8 mouse cellular contexts compared by ENCODE assay signal in genomic region chr17:49172052-49172799, GRCm38 (mm10).
DNase-seq lines count a peak whose midpoint lies in the region; ATAC-seq lines count a peak whose summit lies in the region.

No protein-coding gene starts in this region.

- no peak overlapping the region for H3K27ac ChIP-seq in intestine, embryonic 14.5 days (ENCODE audit: low read depth)
- H3K27ac ChIP-seq in neural tube, embryonic 12.5 days = no peak overlapping the region

- H3K27me3 ChIP-seq in intestine, embryonic 14.5 days (replicated peaks; ENCODE audit: control insufficient read depth, insufficient read depth, low read length) = peaks cover 6% of the 10 kb centered on the region; the same call in 1 of the 2 replicates
- peaks cover 6% of the 10 kb centered on the region; the same call in 1 of the 2 replicates for H3K27me3 ChIP-seq in neural tube, embryonic 12.5 days (replicated peaks)

- no peaks in the 10 kb centered on the region for H3K9me3 ChIP-seq in intestine, embryonic 14.5 days (ENCODE audit: control insufficient read depth, low read length)
- no peaks in the 10 kb centered on the region for H3K9me3 ChIP-seq in neural tube, embryonic 12.5 days

- peak; percentile 47 to 53 for DNase-seq in cerebellum, postnatal 10 days
- DNase-seq in cerebellum, adult 11 months = no peak
- peak; percentile 28 for DNase-seq in right cerebral cortex, adult 18-20 months
- no peak for DNase-seq in right cerebral cortex, postnatal 25 days
- no peak for DNase-seq in intestine, embryonic 14.5 days (ENCODE audit: low spot score)
- no peak for DNase-seq in adrenal gland, postnatal 36 days
- DNase-seq in adrenal gland, adult 2 months = no peak

- H3K4me3 ChIP-seq in intestine, embryonic 14.5 days (ENCODE audit: low read depth, low read length) = peak overlapping the region; percentile 38
- peak overlapping the region; percentile 32 for H3K4me3 ChIP-seq in neural tube, embryonic 12.5 days

- H3K4me2 ChIP-seq in intestine, embryonic 14.5 days (ENCODE audit: low read length) = peak overlapping the region; percentile 75
- peak overlapping the region; percentile 70 for H3K4me2 ChIP-seq in neural tube, embryonic 12.5 days (replicated peaks)

- 11% methylated on average over 15 of the region's 15 CpGs for WGBS in intestine, embryonic 14.5 days
- WGBS in neural tube, embryonic 12.5 days = 10% methylated on average over 15 of the region's 15 CpGs

- 0 out of 2 replicates have a peak overlapping the region, but pooled peaks have one; percentile 16 for H3K9ac ChIP-seq in intestine, embryonic 14.5 days (ENCODE audit: low read length)
- 0 out of 2 replicates have a peak overlapping the region, but pooled peaks have one; percentile 35 for H3K9ac ChIP-seq in neural tube, embryonic 12.5 days

- no peaks in the 10 kb centered on the region for H3K36me3 ChIP-seq in intestine, embryonic 14.5 days (ENCODE audit: control insufficient read depth, insufficient read depth, low read length)
- H3K36me3 ChIP-seq in neural tube, embryonic 12.5 days = no peaks in the 10 kb centered on the region

- no peaks in the 10 kb centered on the region; the same call in 1 of the 2 replicates for H3K4me1 ChIP-seq in intestine, embryonic 14.5 days (replicated peaks; ENCODE audit: control insufficient read depth, insufficient read depth, low read length)
- H3K4me1 ChIP-seq in neural tube, embryonic 12.5 days = peaks cover 18% of the 10 kb centered on the region

- ATAC-seq in intestine, embryonic 14.5 days (replicated peaks; ENCODE audit: low FRiP score, low TSS enrichment, low read depth) = no peak
- ATAC-seq in neural tube, embryonic 12.5 days (ENCODE audit: low FRiP score, low read depth) = 0 out of 2 replicates have a peak, but pooled peaks have one; percentile 52

Comparison
In these comparisons a context has a peak if more than half of its experiments do, and no peak if none do; other contexts are left out.
1. DNase-seq: peak in cerebellum, postnatal 10 days (2 of 2) and right cerebral cortex, adult 18-20 months (single experiment); none in cerebellum, adult 11 months (single experiment), right cerebral cortex, postnatal 25 days (single experiment), intestine, embryonic 14.5 days (single experiment), adrenal gland, postnatal 36 days (0 of 2) and adrenal gland, adult 2 months (single experiment).